Mouse (Mus musculus) olfactory bulb, adult 2 months (tissue): Measurements from ENCODE around the gene Tmem254a.
"Not testable (repeated sequence)": the region's sequence is repeated elsewhere in the genome, so short reads cannot be mapped to it uniquely, and the experiment has no call there.

Experiments used
- CTCF ChIP-seq: fragments of 200-500 bp; IDR thresholded peaks from 2 replicates; pipeline ENCODE4 v1.5.1; 2012; ENCODE audit warnings: low read depth, mild to moderate bottlenecking, low read length, moderate library complexity; ENCODE audit not compliant: insufficient read depth
- POLR2A ChIP-seq: fragments of 200-500 bp; IDR thresholded peaks from 2 replicates; pipeline ENCODE4 v1.6.1; 2012; ENCODE audit warnings: mild to moderate bottlenecking, low read depth, low read length, moderate library complexity; ENCODE audit not compliant: insufficient read depth

- not testable (repeated sequence) for TF ChIP-seq CTCF, POLR2A
These were observed 41.6 kb downstream of the Tmem254a start for GRCm38 (mm10) chr14:25885886-25886285.
